In the genomic region with DNA sequence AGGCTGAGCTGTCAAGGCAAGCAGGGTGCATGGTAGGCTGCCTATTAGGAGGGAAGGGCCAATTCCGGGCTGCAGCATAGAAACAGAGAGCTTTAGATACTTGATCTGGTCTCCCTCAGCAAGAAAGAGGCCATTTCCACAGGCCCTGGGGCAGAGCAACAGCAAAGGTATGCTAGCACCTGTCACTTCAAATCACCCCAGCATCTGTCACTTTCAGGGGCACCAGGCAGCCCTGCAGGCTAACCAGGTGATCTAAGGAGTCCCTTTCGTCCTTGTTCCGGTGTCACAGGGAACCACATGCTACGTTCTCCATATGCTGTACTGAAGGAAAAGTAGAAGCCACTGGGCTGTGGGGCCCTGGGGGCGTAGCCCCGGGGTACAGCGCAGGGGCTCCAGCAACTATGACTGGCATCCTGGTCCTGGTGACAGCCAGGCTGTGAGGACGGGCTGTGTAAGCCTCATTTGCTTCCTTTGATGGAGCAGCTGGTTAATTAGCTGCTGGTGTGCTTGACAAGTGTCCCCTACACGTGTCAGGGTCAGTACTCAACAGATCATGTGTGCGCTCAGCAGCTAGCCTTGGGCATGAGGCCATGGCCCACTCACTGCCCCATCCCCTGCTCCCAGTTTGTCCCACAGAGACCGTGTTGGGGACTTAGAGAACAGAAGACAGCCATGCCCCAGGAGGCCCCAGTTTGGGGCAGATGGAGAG, we compare ENCODE assay signal across 10 mouse cellular contexts. TPM values are rescaled to one million over a fixed set of nuclear protein-coding genes. Genes with fewer than 3 reads are reported as not detected.
DNase-seq lines count a peak whose midpoint lies in the region; ATAC-seq and TF ChIP-seq lines count a peak whose summit lies in the region.
"Had no signal": no experiment of that assay in that cellular context is flagged by ENCODE, and none has a peak within 500 bp of the region (broad histone marks: within the 10 kb centered on the region; RNA-seq: fewer than 3 reads in every experiment).

No protein-coding gene starts in this region.

- no peak for ATAC-seq in lung, embryonic 14.5 days (ENCODE audit: insufficient read depth)
- peak; percentile 27; the same call in 1 of the 2 replicates for ATAC-seq in forebrain, postnatal 0 days

- no peak for TF ChIP-seq POLR2A in olfactory bulb, adult 2 months (IDR thresholded peaks at IDR 0.05; ENCODE audit: insufficient read depth, low read depth, low read length)

- H3K4me3 ChIP-seq in lung, embryonic 14.5 days (ENCODE audit: low read depth, low read length), result no peak overlapping the region
- H3K4me3 ChIP-seq in forebrain, postnatal 0 days (ENCODE audit: low read depth, low read length), result no peak overlapping the region
- H3K4me3 ChIP-seq in olfactory bulb, adult 2 months (ENCODE audit: insufficient read depth, low read depth, low read length), result no peak overlapping the region

- intact Hi-C loops in gastrocnemius, postnatal 36 days (cut with DNase I), result no loop called here

- TF ChIP-seq CTCF in lung, embryonic 14.5 days (IDR thresholded peaks at IDR 0.05; ENCODE audit: low read depth), result no peak
- TF ChIP-seq CTCF in forebrain, postnatal 0 days (IDR thresholded peaks at IDR 0.05; ENCODE audit: low read depth), result no peak
- TF ChIP-seq CTCF in olfactory bulb, adult 2 months (IDR thresholded peaks at IDR 0.05; ENCODE audit: insufficient read depth, low read depth, low read length), result no peak

- H3K36me3 ChIP-seq in lung, embryonic 14.5 days (ENCODE audit: insufficient read depth), result peaks cover 8% of the 10 kb centered on the region; the same call in 1 of the 2 replicates
- peaks cover 7% of the 10 kb centered on the region for H3K36me3 ChIP-seq in forebrain, postnatal 0 days (ENCODE audit: insufficient read depth)

- peaks cover 3% of the 10 kb centered on the region; the same call in 1 of the 2 replicates for H3K4me1 ChIP-seq in lung, embryonic 14.5 days (ENCODE audit: insufficient read depth)
- H3K4me1 ChIP-seq in forebrain, postnatal 0 days (ENCODE audit: insufficient read depth), result no peaks in the 10 kb centered on the region
- peaks cover 65% of the 10 kb centered on the region for H3K4me1 ChIP-seq in olfactory bulb, adult 2 months (ENCODE audit: control insufficient read depth, insufficient read depth, low read length)

- no peaks in the 10 kb centered on the region for H3K27me3 ChIP-seq in lung, embryonic 14.5 days (ENCODE audit: insufficient read depth, low read length)
- no peaks in the 10 kb centered on the region for H3K27me3 ChIP-seq in forebrain, postnatal 0 days (ENCODE audit: insufficient read depth, low read length)

- no peak overlapping the region for H3K27ac ChIP-seq in lung, embryonic 14.5 days (ENCODE audit: low read depth)
- no peak overlapping the region for H3K27ac ChIP-seq in forebrain, postnatal 0 days (ENCODE audit: low read depth, low read length)
- H3K27ac ChIP-seq in olfactory bulb, adult 2 months (ENCODE audit: insufficient read depth, low read depth, low read length), result peak overlapping the region; percentile 19; the same call in 1 of the 2 replicates

- no peaks in the 10 kb centered on the region for H3K9me3 ChIP-seq in lung, embryonic 14.5 days (ENCODE audit: low read depth, low read length)
- H3K9me3 ChIP-seq in forebrain, postnatal 0 days (ENCODE audit: low read length), result no peaks in the 10 kb centered on the region

- H3K4me2 ChIP-seq in lung, embryonic 14.5 days, result no peak overlapping the region
- H3K4me2 ChIP-seq in forebrain, postnatal 0 days (ENCODE audit: low read depth), result no peak overlapping the region
- H3K4me2 ChIP-seq: liver, embryonic 11.5 days had no signal

- WGBS in lung, embryonic 14.5 days, result 64% methylated on average over 11 of the region's 11 CpGs
- WGBS in forebrain, postnatal 0 days, result 52% methylated on average over 11 of the region's 11 CpGs
- 61% methylated on average over 11 of the region's 11 CpGs for WGBS in olfactory bulb, adult 2 months

- peak; percentile 56 for DNase-seq in adrenal gland, postnatal 14 days
- DNase-seq in adrenal gland, adult 18-20 months (ENCODE audit: low spot score in 2 of 2), result no peak
- DNase-seq in lung, embryonic 14.5 days, result no peak
- DNase-seq in lung, adult 18-20 months, result no peak
- DNase-seq in forebrain, postnatal 0 days, result no peak
- no peak for DNase-seq in gastrocnemius, postnatal 36 days
- DNase-seq in thymus, postnatal 14 days, result no peak
- DNase-seq: right cerebral cortex, adult 18-20 months had no signal

- peak overlapping the region; percentile 5; the same call in 1 of the 2 replicates for H3K9ac ChIP-seq in lung, embryonic 14.5 days
- H3K9ac ChIP-seq in forebrain, postnatal 0 days, result no peak overlapping the region

RNA-seq across cellular contexts. Expression of a gene that starts 14.8 kb away (rescaled TPM):
- 10.9 and 11.0 TPM in 2 replicates for total RNA-seq in adrenal gland, postnatal 14 days (2021)
- 1 to 10 TPM; 5.4 to 7.5 TPM for total RNA-seq in adrenal gland, adult 18-20 months (2021)
- polyA plus RNA-seq in lung, embryonic 14.5 days (2014; fragmentation: Nextera tagmentation; extraction: Ambion mirVana), result 20.2 and 21.8 TPM in 2 replicates
- 36.2 and 41.2 TPM in 2 replicates for total RNA-seq in forebrain, postnatal 0 days (2014; rRNA removed)
- polyA plus RNA-seq in forebrain, postnatal 0 days (2015; fragmentation: Nextera tagmentation; extraction: Ambion mirVana), result 30.9 and 38.2 TPM in 2 replicates
- not detected in 2 replicates for polyA plus RNA-seq in olfactory bulb, adult 2 months (2012; ENCODE audit: insufficient read depth, insufficient read length, low replicate concordance, missing spikeins)
- 1 to 10 TPM; 2.6 to 4.6 TPM for total RNA-seq in gastrocnemius, postnatal 36 days (2021)

RNA-seq across cellular contexts. Expression of a gene that starts 43.0 kb away (rescaled TPM):
- total RNA-seq in adrenal gland, postnatal 14 days (2021), result 291 and 364 TPM in 2 replicates
- 100 to 1,000 TPM; 244 to 442 TPM for total RNA-seq in adrenal gland, adult 18-20 months (2021)
- polyA plus RNA-seq in lung, embryonic 14.5 days (2014; fragmentation: Nextera tagmentation; extraction: Ambion mirVana), result 663 and 691 TPM in 2 replicates
- 127 and 160 TPM in 2 replicates for total RNA-seq in forebrain, postnatal 0 days (2014; rRNA removed)
- 117 and 121 TPM in 2 replicates for polyA plus RNA-seq in forebrain, postnatal 0 days (2015; fragmentation: Nextera tagmentation; extraction: Ambion mirVana)
- not detected in 2 replicates for polyA plus RNA-seq in olfactory bulb, adult 2 months (2012; ENCODE audit: insufficient read depth, insufficient read length, low replicate concordance, missing spikeins)
- 100 to 1,000 TPM in 1 of 2 experiments, 10 to 100 TPM in 1; 69.4 to 103 TPM for total RNA-seq in gastrocnemius, postnatal 36 days (2021)
